Mouse (Mus musculus) MEL (cell line): Measurements from ENCODE around the gene Rrp36. TPM values are rescaled to one million over a fixed set of nuclear protein-coding genes. Genes with fewer than 3 reads are reported as not detected.
A peak's percentile ranks its signal among the peaks of the same experiment; 100 is the strongest.

Experiments used
- DNase-seq: peaks from one replicate; pipeline ENCODE4 v3.0.0; 2011; ENCODE audit warnings: low read depth, low spot score
- H3K27ac ChIP-seq: 2 replicates; pipeline ENCODE4 v1.5.1; 2012; ENCODE audit warnings: low read depth, mild to moderate bottlenecking, control low read depth, low read length, moderate library complexity; ENCODE audit not compliant: control insufficient read depth
- H3K27me3 ChIP-seq, 2 experiments: fragments of 150-350 bp in 1 of 2; sonication (generic) in 1 of 2; 2 replicates each; pipeline ENCODE4 v1.6.1; 2012; ENCODE audit warnings: low read length in 2 of 2, mild to moderate bottlenecking in 2 of 2, improper control_type of control experiment in 1 of 2, moderate library complexity in 1 of 2; ENCODE audit not compliant: insufficient read depth in 2 of 2, control insufficient read depth in 1 of 2
- H3K36me3 ChIP-seq, 2 experiments: 2 replicates each; pipeline ENCODE4 v1.6.1; 2012 to 2014; ENCODE audit warnings: low read length in 2 of 2, improper control_type of control experiment in 1 of 2, inconsistent platforms in 1 of 2, mild to moderate bottlenecking in 1 of 2; ENCODE audit not compliant: insufficient read depth in 2 of 2, control insufficient read depth in 1 of 2
- H3K4me1 ChIP-seq, 2 experiments: fragments of 150-350 bp in 1 of 2; sonication (generic) in 1 of 2; 2 replicates each; pipeline ENCODE4 v1.6.1; 2012; ENCODE audit warnings: low read length in 2 of 2, improper control_type of control experiment in 1 of 2, mild to moderate bottlenecking in 1 of 2; ENCODE audit not compliant: insufficient read depth in 2 of 2, control insufficient read depth in 1 of 2
- H3K4me3 ChIP-seq, 2 experiments: fragments of 150-350 bp in 1 of 2; sonication (generic) in 1 of 2; 2 replicates each; pipeline ENCODE4 v1.5.1; 2012; ENCODE audit warnings: low read depth in 2 of 2, low read length in 2 of 2, mild to moderate bottlenecking in 2 of 2, moderate library complexity in 2 of 2, control low read depth in 1 of 2, improper control_type of control experiment in 1 of 2; ENCODE audit not compliant: control insufficient read depth in 1 of 2, insufficient read depth in 1 of 2
- H3K79me2 ChIP-seq: 2 replicates; pipeline ENCODE4 v1.6.1; 2012; ENCODE audit warnings: mild to moderate bottlenecking, low read length, moderate library complexity; ENCODE audit not compliant: control insufficient read depth, poor library complexity, insufficient read depth
- H3K9ac ChIP-seq: 2 replicates; pipeline ENCODE4 v1.6.1; 2012; ENCODE audit warnings: low read depth, mild to moderate bottlenecking, control low read depth, low read length, moderate library complexity; ENCODE audit not compliant: control insufficient read depth, poor library complexity, severe bottlenecking
- H3K9me3 ChIP-seq: fragments of 150-350 bp; sonication (generic); replicated peaks from 2 replicates; pipeline ENCODE4 v1.6.1; 2012; ENCODE audit warnings: mild to moderate bottlenecking, low read length, improper control_type of control experiment, moderate library complexity; ENCODE audit not compliant: insufficient read depth
- BHLHE40 ChIP-seq: IDR thresholded peaks from 2 replicates; pipeline ENCODE4 v1.6.1; 2012; ENCODE audit warnings: low read depth, mild to moderate bottlenecking, inconsistent platforms, low read length, improper control_type of control experiment, borderline replicate concordance
- CHD2 ChIP-seq: IDR thresholded peaks from 2 replicates; pipeline ENCODE4 v1.6.1; 2011; ENCODE audit warnings: low read length, improper control_type of control experiment
- CTCF ChIP-seq, 3 experiments: IDR thresholded peaks in 2 of 3; conservative IDR thresholded peaks in 1 of 3; 2 replicates each; pipeline ENCODE4 v1.5.1; 2011 to 2012; ENCODE audit warnings: low read length in 3 of 3, low read depth in 2 of 3, mild to moderate bottlenecking in 2 of 3, improper control_type of control experiment in 1 of 3, inconsistent platforms in 1 of 3, mixed read lengths in 1 of 3, moderate library complexity in 1 of 3; ENCODE audit not compliant: control insufficient read depth in 1 of 3, insufficient read depth in 1 of 3, poor library complexity in 1 of 3, severe bottlenecking in 1 of 3
- E2F4 ChIP-seq: IDR thresholded peaks from 2 replicates; pipeline ENCODE4 v1.6.1; 2011; ENCODE audit warnings: low read depth, low read length, improper control_type of control experiment, borderline replicate concordance
- ELF1 ChIP-seq: IDR thresholded peaks from 2 replicates; pipeline ENCODE4 v1.6.1; 2014; ENCODE audit warnings: low read depth, mild to moderate bottlenecking, inconsistent platforms, low read length, improper control_type of control experiment, moderate library complexity
- EP300 ChIP-seq, 2 experiments: IDR thresholded peaks; 2 replicates each; pipeline ENCODE4 v1.6.1; 2011; ENCODE audit warnings: improper control_type of control experiment in 2 of 2, low read length in 2 of 2, low read depth in 1 of 2, mild to moderate bottlenecking in 1 of 2
- ETS1 ChIP-seq: IDR thresholded peaks from 2 replicates; pipeline ENCODE4 v1.6.1; 2012; ENCODE audit warnings: low read depth, mild to moderate bottlenecking, inconsistent platforms, low read length, improper control_type of control experiment, moderate library complexity
- GABPA ChIP-seq: IDR thresholded peaks from 2 replicates; pipeline ENCODE4 v1.6.1; 2012; ENCODE audit warnings: low read depth, mild to moderate bottlenecking, inconsistent platforms, low read length, improper control_type of control experiment, moderate library complexity
- GATA1 ChIP-seq: IDR thresholded peaks from 2 replicates; pipeline ENCODE4 v1.6.1; 2011; ENCODE audit warnings: low read depth, low read length, improper control_type of control experiment
- HCFC1 ChIP-seq: IDR thresholded peaks from 2 replicates; pipeline ENCODE4 v1.6.1; 2012; ENCODE audit warnings: low read depth, mild to moderate bottlenecking, inconsistent platforms, low read length, improper control_type of control experiment, moderate library complexity
- KAT2A ChIP-seq: conservative IDR thresholded peaks from 2 replicates; pipeline ENCODE4 v1.6.1; 2012; ENCODE audit warnings: low read depth, low read length, improper control_type of control experiment, inconsistent platforms
- MAX ChIP-seq: IDR thresholded peaks from 2 replicates; pipeline ENCODE4 v1.6.1; 2011; ENCODE audit warnings: low read length, improper control_type of control experiment
- MEF2A ChIP-seq: IDR thresholded peaks from 2 replicates; pipeline ENCODE4 v1.6.1; 2014; ENCODE audit warnings: low read depth, mild to moderate bottlenecking, inconsistent platforms, low read length, improper control_type of control experiment; ENCODE audit not compliant: poor library complexity, insufficient replicate concordance, severe bottlenecking; ENCODE audit errors: extremely low read depth
- MYB ChIP-seq: IDR thresholded peaks from 2 replicates; pipeline ENCODE4 v1.6.1; 2011; ENCODE audit warnings: mild to moderate bottlenecking, low read depth, low read length, improper control_type of control experiment
- NELFE ChIP-seq: IDR thresholded peaks from 2 replicates; pipeline ENCODE4 v1.6.1; 2011; ENCODE audit warnings: low read depth, low read length, improper control_type of control experiment
- NRF1 ChIP-seq: IDR thresholded peaks from 2 replicates; pipeline ENCODE4 v1.6.1; 2014; ENCODE audit warnings: low read depth, mild to moderate bottlenecking, inconsistent platforms, low read length, improper control_type of control experiment, moderate library complexity; ENCODE audit not compliant: poor library complexity, insufficient read depth, severe bottlenecking
- POLR2AphosphoS5 ChIP-seq: IDR thresholded peaks from 2 replicates; pipeline ENCODE4 v1.6.1; 2012; ENCODE audit warnings: low read depth, borderline replicate concordance, mild to moderate bottlenecking, inconsistent platforms, low read length, moderate library complexity, mixed read lengths
- SIN3A ChIP-seq: IDR thresholded peaks from 2 replicates; pipeline ENCODE4 v1.6.1; 2012; ENCODE audit warnings: low read length, improper control_type of control experiment, inconsistent platforms
- SMC3 ChIP-seq: IDR thresholded peaks from 2 replicates; pipeline ENCODE4 v1.6.1; 2011; ENCODE audit warnings: low read depth, low read length, improper control_type of control experiment
- TAL1 ChIP-seq: IDR thresholded peaks from 2 replicates; pipeline ENCODE4 v1.6.1; 2012; ENCODE audit warnings: mild to moderate bottlenecking, inconsistent platforms, low read length, moderate library complexity, mixed read lengths
- TBP ChIP-seq: IDR thresholded peaks from 2 replicates; pipeline ENCODE4 v1.8.0; 2011; ENCODE audit warnings: low read depth, low read length, improper control_type of control experiment
- USF2 ChIP-seq, 2 experiments: IDR thresholded peaks; 2 replicates each; pipeline ENCODE4 v1.6.1; 2011 to 2012; ENCODE audit warnings: improper control_type of control experiment in 2 of 2, low read length in 2 of 2, borderline replicate concordance in 1 of 2, inconsistent platforms in 1 of 2, low read depth in 1 of 2, mild to moderate bottlenecking in 1 of 2; ENCODE audit not compliant: insufficient read depth in 1 of 2
- ZC3H11A ChIP-seq: IDR thresholded peaks from 2 replicates; pipeline ENCODE4 v1.6.1; 2012; ENCODE audit warnings: low read depth, mild to moderate bottlenecking, inconsistent platforms, low read length, improper control_type of control experiment
- ZMIZ1 ChIP-seq: IDR thresholded peaks from 2 replicates; pipeline ENCODE4 v1.6.1; 2012; ENCODE audit warnings: low read depth, mild to moderate bottlenecking, inconsistent platforms, low read length, improper control_type of control experiment, moderate library complexity
- ZNF384 ChIP-seq: IDR thresholded peaks from 2 replicates; pipeline ENCODE4 v1.6.1; 2012; ENCODE audit warnings: low read depth, mild to moderate bottlenecking, inconsistent platforms, low read length, improper control_type of control experiment
- polyA plus RNA-seq, 2 experiments: library from polyadenylated mRNA; stranded (reverse) in 1 of 2; unstranded in 1 of 2; fragments of >175 nt in 1 of 2; fragments of >200 nt in 1 of 2; gene quantifications; 2 replicates each; pipeline versions ENCODE4 v1.2.1 to v1.2.4; 2012; ENCODE audit warnings: low replicate concordance in 2 of 2, low read depth in 1 of 2; ENCODE audit not compliant: insufficient read length in 2 of 2, insufficient read depth in 1 of 2, missing spikeins in 1 of 2
- total RNA-seq: library from RNA; depleted of rRNA; stranded (reverse); fragments of 300-350 nt; gene quantifications from 2 replicates; pipeline ENCODE4 v1.2.3, GENCODE M21; 2012

Rrp36 gene
- total and polyA plus RNA-seq, 3 experiments = 51.2 to 55.3 TPM; not detected in 1

- no peaks in the 10 kb centered on the region for H3K9me3 ChIP-seq
- no peak for DNase-seq
- no peak overlapping the region for H3K9ac ChIP-seq
- H3K36me3 ChIP-seq = peaks cover 0 to 9% of the 10 kb centered on the region in 2 experiments; a peak in 2 of 4 replicates
- H3K4me3 ChIP-seq = no peak overlapping the region
- H3K79me2 ChIP-seq = peaks cover 26% of the 10 kb centered on the region
- H3K27ac ChIP-seq = no peak overlapping the region
- H3K27me3 ChIP-seq = no peaks in the 10 kb centered on the region
- peaks cover 3 to 28% of the 10 kb centered on the region in 2 experiments for H3K4me1 ChIP-seq
- TF ChIP-seq GATA1 = no peak
- no peak for TF ChIP-seq TAL1
- no peak for TF ChIP-seq MYB
- TF ChIP-seq POLR2AphosphoS5 = no peak
- no peak for TF ChIP-seq ELF1
- TF ChIP-seq BHLHE40 = no peak
- TF ChIP-seq HCFC1 = no peak
- TF ChIP-seq SMC3 = no peak
- no peak for TF ChIP-seq KAT2A
- TF ChIP-seq CTCF (IDR thresholded peaks at IDR 0.05 in 2 of 3, conservative IDR thresholded peaks at IDR 0.05 in 1 of 3; ENCODE audit: control insufficient read depth in 1 of 3, insufficient read depth in 1 of 3, low read depth in 2 of 3, low read length in 3 of 3, poor library complexity in 1 of 3, severe bottlenecking in 1 of 3) = no peak
- TF ChIP-seq E2F4 = no peak
- TF ChIP-seq SIN3A = no peak
- TF ChIP-seq ZC3H11A = no peak
- TF ChIP-seq USF2 (IDR thresholded peaks at IDR 0.05; ENCODE audit: borderline replicate concordance in 1 of 2, insufficient read depth in 1 of 2, low read depth in 1 of 2, low read length in 2 of 2) = no peak
Measured at GRCm38 (mm10) chr17:46706375-46707089, 32.4 kb upstream of the Rrp36 start.

- peak within 1 kb of the TSS; percentile 82 to 83 for H3K4me3 ChIP-seq
- peak within 1 kb of the TSS; percentile 64 for H3K27ac ChIP-seq
- peaks cover 23% of the 10 kb centered on the region for H3K79me2 ChIP-seq
- peaks cover 0 to 9% of the 10 kb centered on the region in 2 experiments; a peak in 2 of 4 replicates for H3K36me3 ChIP-seq
- no peaks in the 10 kb centered on the region for H3K9me3 ChIP-seq
- H3K27me3 ChIP-seq = no peaks in the 10 kb centered on the region
- H3K4me1 ChIP-seq = peaks cover 3 to 21% of the 10 kb centered on the region in 2 experiments
- DNase-seq = peak; percentile 99
- H3K9ac ChIP-seq = peak within 1 kb of the TSS; percentile 89
- peak; percentile 93 for TF ChIP-seq TBP
- peak; percentile 17; the same call in 1 of the 2 replicates for TF ChIP-seq ETS1
- no peak for TF ChIP-seq GATA1
- no peak for TF ChIP-seq ZNF384
- peak; percentile 53; the same call in 1 of the 2 replicates for TF ChIP-seq HCFC1
- no peak for TF ChIP-seq POLR2AphosphoS5
- peak; percentile 61 for TF ChIP-seq NRF1
- TF ChIP-seq ZMIZ1 = peak; percentile 95
- TF ChIP-seq GABPA = no peak
- no peak for TF ChIP-seq ZC3H11A
- no peak for TF ChIP-seq MEF2A
- TF ChIP-seq BHLHE40 = no peak
- no peak; the same call in 1 of the 2 replicates for TF ChIP-seq CHD2
- peak; percentile 71; the same call in 1 of the 2 replicates for TF ChIP-seq MAX
- no peak for TF ChIP-seq TAL1
- no peak for TF ChIP-seq ELF1
- no peak for TF ChIP-seq KAT2A
- no peak for TF ChIP-seq USF2 (IDR thresholded peaks at IDR 0.05; ENCODE audit: borderline replicate concordance in 1 of 2, insufficient read depth in 1 of 2, low read depth in 1 of 2, low read length in 2 of 2)
- TF ChIP-seq EP300 (IDR thresholded peaks at IDR 0.05; ENCODE audit: low read depth in 1 of 2, low read length in 2 of 2) = no peak
- TF ChIP-seq NELFE = peak; percentile 91
Measured at GRCm38 (mm10) chr17:46704887-46705835, 31.0 kb upstream of the Rrp36 start, which contains the start of gene Ppp2r5d. TSS of gene Ppp2r5d (minus strand) at chr17:46705111.
